Mouse (Mus musculus) limb, embryonic 14.5 days (tissue): ENCODE measurements around the gene Csrp3. TPM values are rescaled to one million over a fixed set of nuclear protein-coding genes. Genes with fewer than 3 reads are reported as not detected.

Experiments
- ATAC-seq: fragments of 200-750 bp; cut with Nextera tagmentation; 2 replicates; pipeline ENCODE4 v1.8.0; 2017; ENCODE audit warnings: low read depth, moderate number of reproducible peaks, moderate TSS enrichment; ENCODE audit not compliant: low FRiP score
- DNase-seq: peaks from one replicate; pipeline ENCODE4 v3.0.0-alpha.2; 2015; ENCODE audit warnings: low spot score
- H3K27ac ChIP-seq: fragments of 300-500 bp; sonication (generic); replicated peaks from 2 replicates; pipeline ENCODE4 v1.5.1; 2014; ENCODE audit warnings: low read depth, mild to moderate bottlenecking, low read length, moderate library complexity, mixed read lengths
- H3K27me3 ChIP-seq: fragments of 300-500 bp; sonication (generic); 2 replicates; pipeline ENCODE4 v1.6.1; 2014; ENCODE audit warnings: low read length, mixed read lengths; ENCODE audit not compliant: control insufficient read depth, insufficient read depth
- H3K36me3 ChIP-seq: fragments of 300-500 bp; sonication (generic); 2 replicates; pipeline ENCODE4 v1.6.1; 2014; ENCODE audit warnings: mild to moderate bottlenecking, low read length, moderate library complexity, mixed read lengths; ENCODE audit not compliant: control insufficient read depth, insufficient read depth
- H3K4me1 ChIP-seq: fragments of 300-500 bp; sonication (generic); 2 replicates; pipeline ENCODE4 v1.6.1; 2014; ENCODE audit warnings: antibody characterized with exemption, low read length, mixed read lengths; ENCODE audit not compliant: control insufficient read depth, insufficient read depth
- H3K4me2 ChIP-seq: fragments of 300-500 bp; sonication (generic); replicated peaks from 2 replicates; pipeline ENCODE4 v1.6.1; 2014; ENCODE audit warnings: low read depth, mild to moderate bottlenecking, low read length, moderate library complexity; ENCODE audit not compliant: severe bottlenecking
- H3K4me3 ChIP-seq: fragments of 300-500 bp; sonication (generic); replicated peaks from 2 replicates; pipeline ENCODE4 v1.5.1; 2014; ENCODE audit warnings: low read length
- H3K9ac ChIP-seq: fragments of 300-500 bp; sonication (generic); 2 replicates; pipeline ENCODE4 v1.6.1; 2014; ENCODE audit warnings: mild to moderate bottlenecking, low read depth, low read length, moderate library complexity; ENCODE audit not compliant: severe bottlenecking
- H3K9me3 ChIP-seq: fragments of 300-500 bp; sonication (generic); 2 replicates; pipeline ENCODE4 v1.6.1; 2016; ENCODE audit warnings: low read length; ENCODE audit not compliant: control insufficient read depth
- POLR2A ChIP-seq: fragments of 200-500 bp; IDR thresholded peaks from 2 replicates; pipeline ENCODE4 v1.8.0; 2012; ENCODE audit warnings: inconsistent platforms, mild to moderate bottlenecking, moderate library complexity, borderline replicate concordance; ENCODE audit not compliant: insufficient read depth, insufficient read length; ENCODE audit errors: extremely low read depth
- WGBS: fragments of 180-500 bp; shearing (Covaris S2); extraction: QIAGEN DNeasy Blood & Tissue Kit; methylation state at CpG from one replicate; pipeline ENCODE4 v1.1.7; 2014; 5-methylcytosine and 5-hydroxymethylcytosine counted together
- polyA plus RNA-seq, 2 experiments: library from polyadenylated mRNA; depleted of rRNA in 1 of 2; stranded (reverse) in 1 of 2; unstranded in 1 of 2; fragments of >200 nt; fragmentation: Nextera tagmentation in 1 of 2; extraction: Ambion mirVana in 1 of 2; gene quantifications; 2 replicates each; pipeline versions ENCODE4 v1.2.1 to v1.2.3; 2012 to 2014

The Csrp3 gene
- polyA plus RNA-seq, 2 experiments, result 18.2 to 71.9 TPM

DNA sequence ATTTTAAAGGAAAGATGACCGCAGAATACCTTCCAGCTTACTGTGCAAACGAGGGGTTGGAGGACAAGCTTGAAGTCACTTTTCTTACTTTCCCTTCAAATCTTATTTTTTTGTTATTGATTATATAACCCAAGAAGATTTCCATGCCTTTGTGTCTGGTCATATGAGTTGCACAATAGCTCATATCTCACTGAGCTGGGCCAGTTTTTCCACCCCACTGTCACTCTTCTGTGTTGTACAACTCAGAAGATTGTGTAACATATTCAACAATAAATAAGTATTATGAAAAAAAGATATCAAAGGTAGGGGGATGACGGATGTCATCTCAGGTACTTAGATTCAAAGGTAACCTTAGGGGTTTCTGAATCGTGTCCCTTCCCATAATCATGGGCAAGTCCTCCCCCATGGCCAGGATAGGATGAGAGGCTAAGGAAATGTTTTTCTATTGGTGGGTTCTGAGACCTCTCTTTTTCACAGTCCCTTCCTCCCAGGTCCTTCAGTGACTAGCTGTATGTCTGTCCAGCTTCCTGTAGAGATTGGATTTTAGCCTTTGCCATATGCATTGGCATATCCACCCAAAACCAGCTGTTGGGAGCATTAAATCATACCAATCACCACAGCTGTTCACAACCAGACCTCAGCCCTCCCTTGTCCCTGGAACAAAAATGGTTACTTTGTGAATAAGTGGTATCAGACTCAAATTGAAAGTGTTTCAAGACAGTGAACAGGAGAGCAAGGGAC, 35.9 kb upstream of the Csrp3 start:
- Histone ChIP-seq H3K4me2 (no peak overlapping the region), H3K36me3 (no peaks in the 10 kb centered on the region), H3K9me3 (no peaks in the 10 kb centered on the region), H3K4me1 (peaks cover 25% of the 10 kb centered on the region), H3K27me3 (0 out of 2 replicates have a peak, but pooled peaks cover 4% of the 10 kb centered on the region), H3K4me3 (no peak overlapping the region), H3K27ac (no peak overlapping the region), H3K9ac (no peak overlapping the region)
- ATAC-seq (no peak), DNase-seq (no peak)
- 76% methylated on average over 4 of the region's 4 CpGs for WGBS
- no peak for TF ChIP-seq POLR2A

DNA sequence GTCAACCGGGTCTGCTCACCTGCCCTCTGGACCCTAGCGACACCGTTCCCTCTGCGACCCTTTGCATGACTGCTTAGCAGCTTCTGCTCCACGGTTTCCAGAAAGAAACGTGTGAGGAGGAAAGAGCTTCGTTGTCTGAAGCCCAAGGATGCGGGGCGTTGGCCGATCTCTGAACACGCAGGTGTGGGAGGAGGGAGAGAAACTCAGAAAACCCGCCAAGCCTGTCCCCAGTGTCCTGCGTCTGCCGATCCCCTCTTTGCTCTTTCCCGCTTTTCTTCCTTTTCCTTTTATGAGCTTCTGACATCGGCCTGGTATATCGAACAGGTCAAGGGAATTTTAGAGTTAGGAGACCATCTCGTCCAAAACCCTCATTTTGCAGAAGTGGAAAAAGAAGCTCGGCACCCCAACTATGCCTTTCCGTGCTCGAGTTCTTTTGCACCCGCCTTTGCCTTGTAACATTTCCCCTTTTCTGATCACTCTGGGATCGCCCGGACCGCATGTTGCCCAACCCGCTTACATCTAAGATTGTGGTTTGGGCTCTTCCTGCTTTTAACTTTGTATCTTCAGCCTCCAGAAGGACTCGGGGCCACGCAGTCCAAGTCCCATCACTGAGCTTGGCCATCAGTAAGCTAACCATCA, 34.3 kb upstream of the Csrp3 start:
- peak overlapping the region; percentile 83 for H3K4me3 ChIP-seq
- no peak for DNase-seq
- no peak for ATAC-seq
- peak overlapping the region; percentile 94 for H3K4me2 ChIP-seq
- WGBS, result 2% methylated on average over 28 of the region's 28 CpGs
- H3K9me3 ChIP-seq, result no peaks in the 10 kb centered on the region
- no peak for TF ChIP-seq POLR2A
- H3K27ac ChIP-seq, result no peak overlapping the region
- H3K9ac ChIP-seq, result peak overlapping the region; percentile 83
- H3K4me1 ChIP-seq, result peaks cover 20% of the 10 kb centered on the region
- 0 out of 2 replicates have a peak, but pooled peaks cover 4% of the 10 kb centered on the region for H3K27me3 ChIP-seq
- H3K36me3 ChIP-seq, result peaks cover 8% of the 10 kb centered on the region

DNA sequence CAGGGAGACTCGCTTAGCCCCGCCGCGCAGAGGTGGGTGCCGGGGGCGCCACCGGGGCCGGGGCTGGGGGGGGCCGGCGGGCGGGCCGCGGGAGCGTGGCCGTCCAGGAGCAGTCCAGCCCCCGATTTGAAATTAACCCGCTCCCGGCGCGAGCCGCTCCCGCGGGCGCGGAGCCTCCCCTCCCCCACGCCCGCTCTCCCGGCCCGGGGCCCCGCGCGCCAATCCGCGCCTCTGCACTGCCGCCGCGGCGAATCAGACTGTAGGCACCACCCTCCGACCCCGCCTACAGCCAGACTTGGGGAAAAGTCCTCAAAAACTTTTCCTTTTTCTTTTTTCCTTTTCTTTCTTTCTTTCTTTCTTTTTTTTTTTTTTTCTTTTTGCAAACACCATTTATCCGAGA, 33.7 kb upstream of the Csrp3 start, which contains the start of gene E2f8:
TSS of gene E2f8 (minus strand) at position 111 of the 400 bp plus-strand sequence.
- TF ChIP-seq POLR2A, result no peak
- peak within 1 kb of the TSS; percentile 83 for H3K4me3 ChIP-seq
- DNase-seq, result peak; percentile 83
- WGBS, result 9% methylated on average over 14 of the region's 41 CpGs
- peak within 1 kb of the TSS; percentile 83 for H3K9ac ChIP-seq
- ATAC-seq, result peak; percentile 79
- H3K9me3 ChIP-seq, result no peaks in the 10 kb centered on the region
- peaks cover 20% of the 10 kb centered on the region for H3K4me1 ChIP-seq
- peak within 1 kb of the TSS; percentile 94 for H3K4me2 ChIP-seq
- H3K36me3 ChIP-seq, result peaks cover 8% of the 10 kb centered on the region
- H3K27ac ChIP-seq, result peak within 1 kb of the TSS; percentile 75
- H3K27me3 ChIP-seq, result 0 out of 2 replicates have a peak, but pooled peaks cover 4% of the 10 kb centered on the region

DNA sequence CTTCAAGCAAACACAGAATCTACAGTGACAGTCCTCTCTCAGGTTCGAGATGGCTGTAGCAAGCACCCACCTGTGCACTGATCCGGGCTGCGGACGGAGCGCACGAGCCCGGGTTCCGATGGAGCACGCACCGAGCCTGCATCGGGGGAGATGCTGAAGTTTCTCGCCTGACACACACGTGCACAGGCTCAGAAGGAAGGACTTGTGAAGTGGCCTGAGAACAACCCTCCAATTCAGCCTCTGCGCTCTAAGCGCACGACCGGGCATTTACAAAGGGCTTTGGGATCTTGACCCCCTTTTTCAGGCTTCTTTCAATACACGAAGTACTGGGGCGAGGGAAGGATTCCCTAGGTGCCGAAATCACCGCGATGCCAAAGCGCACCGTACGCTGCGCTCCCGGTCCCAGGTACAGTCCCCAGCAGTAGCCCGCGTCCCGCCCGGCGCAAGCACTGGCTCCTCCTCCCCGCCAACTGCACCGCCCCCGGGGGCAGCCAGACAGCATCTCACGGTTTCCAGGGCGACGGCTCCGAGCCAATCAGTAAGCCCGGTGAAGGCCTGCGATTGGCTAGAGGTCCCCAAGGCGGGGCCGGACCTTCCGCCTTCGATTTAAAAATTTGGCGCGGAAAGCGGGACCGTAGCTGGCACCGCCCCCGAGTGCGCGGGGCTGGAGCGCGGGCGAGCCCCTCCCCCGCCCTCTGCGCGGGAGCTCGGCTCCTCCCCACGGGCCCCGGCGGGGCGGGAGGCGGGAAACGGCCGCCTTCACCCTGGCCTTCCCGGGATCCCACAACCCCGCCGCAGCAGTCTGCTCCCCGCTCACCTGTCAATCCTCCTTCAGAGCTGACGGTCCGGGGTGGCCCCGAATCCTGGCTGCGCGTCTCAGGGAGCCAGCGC, 33.0 kb upstream of the Csrp3 start:
- WGBS, result under 1% methylated on average over 63 of the region's 77 CpGs
- no peaks in the 10 kb centered on the region for H3K9me3 ChIP-seq
- H3K9ac ChIP-seq, result peak overlapping the region; percentile 83
- H3K4me1 ChIP-seq, result peaks cover 20% of the 10 kb centered on the region
- no peak for TF ChIP-seq POLR2A
- peak overlapping the region; percentile 75 for H3K27ac ChIP-seq
- 0 out of 2 replicates have a peak, but pooled peaks cover 4% of the 10 kb centered on the region for H3K27me3 ChIP-seq
- peak overlapping the region; percentile 94 for H3K4me2 ChIP-seq
- ATAC-seq, result peak; percentile 96
- peaks cover 14% of the 10 kb centered on the region for H3K36me3 ChIP-seq
- peak overlapping the region; percentile 83 for H3K4me3 ChIP-seq
- DNase-seq, result peak; percentile 99

DNA sequence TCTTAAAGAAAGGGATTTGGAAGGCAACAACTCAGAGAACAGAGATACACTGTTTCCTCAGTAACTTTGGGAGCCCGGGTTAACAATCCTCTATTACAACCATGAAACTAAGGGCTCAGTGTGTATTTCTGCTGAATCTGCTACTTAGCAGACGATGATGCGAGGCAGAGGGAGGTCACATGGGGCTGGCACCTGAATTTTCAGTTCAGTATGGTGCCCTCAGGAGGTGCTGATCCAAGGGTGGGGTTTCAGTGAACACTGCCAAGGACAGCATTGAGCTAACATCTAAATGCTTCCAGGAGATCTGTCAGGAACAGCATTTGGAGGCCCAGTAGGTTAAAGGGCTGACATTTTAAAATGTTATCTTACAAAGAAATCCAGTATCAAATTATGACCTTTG, 31.7 kb upstream of the Csrp3 start:
- no peak for TF ChIP-seq POLR2A
- Histone ChIP-seq H3K4me2 (peak overlapping the region; percentile 39), H3K9ac (no peak overlapping the region), H3K4me3 (peak overlapping the region; percentile 26), H3K36me3 (peaks cover 26% of the 10 kb centered on the region), H3K4me1 (peaks cover 20% of the 10 kb centered on the region), H3K9me3 (no peaks in the 10 kb centered on the region), H3K27ac (no peak overlapping the region), H3K27me3 (0 out of 2 replicates have a peak, but pooled peaks cover 4% of the 10 kb centered on the region)
- 54% methylated on average over 3 of the region's 3 CpGs for WGBS
- DNase-seq (no peak), ATAC-seq (no peak)
